Mouse (Mus musculus) T-helper 2 cell (primary cell): ENCODE measurements around the gene Chn2.

Experiments
- in situ Hi-C: fragments of 300-600 bp; cut with MboI, MseI; formaldehyde crosslinking; loops from one replicate; pipeline ENCODE4 v1.15.1; 2025; ENCODE audit warnings: high pct_unique_total_duplicates

The Chn2 gene

GRCm38 (mm10) chr6:54117001-54117591 lies 77.7 kb downstream of the Chn2 start:
- in situ Hi-C loops: loop anchor here (5.0 kb wide), 1 partner anchor 100 kb away; no protein-coding TSS in a partner anchor

- in situ Hi-C loops: loop anchor here (5.0 kb wide), 1 partner anchor 99 kb away; no protein-coding TSS in a partner anchor
These were observed 79.0 kb downstream of the Chn2 start for GRCm38 (mm10) chr6:54118395-54118794.

- in situ Hi-C loops: loop anchor here (5.0 kb wide), 1 partner anchor 98 kb away; no protein-coding TSS in a partner anchor
These were observed 79.5 kb downstream of the Chn2 start for GRCm38 (mm10) chr6:54118897-54119296.

- in situ Hi-C loops: loop anchor here (5.0 kb wide), 1 partner anchor 98 kb away; no protein-coding TSS in a partner anchor
These were observed 80.1 kb downstream of the Chn2 start for GRCm38 (mm10) chr6:54119461-54119860.

- in situ Hi-C loops: loop anchor here (5.0 kb wide), 1 partner anchor 97 kb away; no protein-coding TSS in a partner anchor
These were observed 80.7 kb downstream of the Chn2 start for GRCm38 (mm10) chr6:54119885-54120666.

GRCm38 (mm10) chr6:54120889-54121288 lies 81.5 kb downstream of the Chn2 start:
- in situ Hi-C loops: no loop called here

GRCm38 (mm10) chr6:54124519-54124918 lies 85.2 kb downstream of the Chn2 start:
- in situ Hi-C loops: no loop called here

GRCm38 (mm10) chr6:54125536-54125935 lies 86.2 kb downstream of the Chn2 start:
- in situ Hi-C loops: no loop called here

- in situ Hi-C loops: no loop called here
These were observed 87.1 kb downstream of the Chn2 start for GRCm38 (mm10) chr6:54126225-54126992.

GRCm38 (mm10) chr6:54126993-54127697 lies 87.8 kb downstream of the Chn2 start:
- in situ Hi-C loops: no loop called here

GRCm38 (mm10) chr6:54128702-54129101 lies 89.3 kb downstream of the Chn2 start:
- in situ Hi-C loops: no loop called here

GRCm38 (mm10) chr6:54129570-54129969 lies 90.2 kb downstream of the Chn2 start:
- in situ Hi-C loops: no loop called here

GRCm38 (mm10) chr6:54130881-54131280 lies 91.5 kb downstream of the Chn2 start:
- in situ Hi-C loops: no loop called here

- in situ Hi-C loops: no loop called here
These were observed 93.2 kb downstream of the Chn2 start for GRCm38 (mm10) chr6:54132576-54132975.

GRCm38 (mm10) chr6:54133231-54133630 lies 93.9 kb downstream of the Chn2 start:
- in situ Hi-C loops: no loop called here

GRCm38 (mm10) chr6:54138157-54138556 lies 98.8 kb downstream of the Chn2 start:
- in situ Hi-C loops: no loop called here

- in situ Hi-C loops: no loop called here
These were observed 101.1 kb downstream of the Chn2 start for GRCm38 (mm10) chr6:54140488-54140887.

GRCm38 (mm10) chr6:54141165-54141564 lies 101.8 kb downstream of the Chn2 start:
- in situ Hi-C loops: no loop called here

GRCm38 (mm10) chr6:54142848-54143651 lies 103.7 kb downstream of the Chn2 start:
- in situ Hi-C loops: no loop called here

GRCm38 (mm10) chr6:54143652-54143960 lies 104.3 kb downstream of the Chn2 start:
- in situ Hi-C loops: no loop called here
